Comparison of ENCODE assay signal across 14 mouse cellular contexts in genomic region chr3:154081687-154082086, GRCm38 (mm10).
DNase-seq lines count a peak whose midpoint lies in the region; ATAC-seq lines count a peak whose summit lies in the region.
"Had no signal": no experiment of that assay in that cellular context is flagged by ENCODE, and none has a peak within 500 bp of the region (broad histone marks: within the 10 kb centered on the region; RNA-seq: fewer than 3 reads in every experiment).

No protein-coding gene starts in this region.

- DNase-seq in heart, embryonic 10.5 days (ENCODE audit: low spot score) = no peak
- peak; percentile 61 for DNase-seq in embryo, embryonic 10 days (ENCODE audit: low spot score)
- DNase-seq in hindbrain, embryonic 11.5 days (ENCODE audit: low spot score) = peak; percentile 54
- DNase-seq in kidney, postnatal 10 days = no peak
- DNase-seq in c-Kit-positive CD71-positive TER-119-positive erythroid progenitor cells, embryonic 14.5 days (ENCODE audit: low spot score) = no peak
- no peak for DNase-seq in right cerebral cortex, postnatal 14 days
- DNase-seq: cerebellum, postnatal 14 days; kidney, adult 8-10 months; lung, postnatal 4 days had no signal

- no peaks in the 10 kb centered on the region for H3K27me3 ChIP-seq in heart, embryonic 14.5 days (ENCODE audit: control insufficient read depth, insufficient read depth, low read length)
- H3K27me3 ChIP-seq in heart, embryonic 10.5 days (ENCODE audit: insufficient read depth, poor library complexity, severe bottlenecking) = no peaks in the 10 kb centered on the region
- no peaks in the 10 kb centered on the region for H3K27me3 ChIP-seq in hindbrain, embryonic 11.5 days (ENCODE audit: control insufficient read depth, insufficient read depth, low read length)
- no peaks in the 10 kb centered on the region for H3K27me3 ChIP-seq in midbrain, embryonic 15.5 days (replicated peaks)
- H3K27me3 ChIP-seq: limb, embryonic 15.5 days had no signal

- 75% methylated on average over 12 of the region's 12 CpGs for WGBS in heart, embryonic 14.5 days
- 86% methylated on average over 12 of the region's 12 CpGs for WGBS in heart, embryonic 10.5 days
- 44% methylated on average over 12 of the region's 12 CpGs for WGBS in hindbrain, embryonic 11.5 days
- WGBS in midbrain, embryonic 15.5 days = 37% methylated on average over 12 of the region's 12 CpGs

- no peaks in the 10 kb centered on the region for H3K9me3 ChIP-seq in heart, embryonic 14.5 days (ENCODE audit: control insufficient read depth, low read length)
- H3K9me3 ChIP-seq in heart, embryonic 10.5 days = no peaks in the 10 kb centered on the region
- H3K9me3 ChIP-seq in hindbrain, embryonic 11.5 days (ENCODE audit: control insufficient read depth, low read length) = no peaks in the 10 kb centered on the region
- H3K9me3 ChIP-seq in midbrain, embryonic 15.5 days = no peaks in the 10 kb centered on the region
- H3K9me3 ChIP-seq: G1E; limb, embryonic 15.5 days had no signal

- no peak overlapping the region for H3K4me3 ChIP-seq in heart, embryonic 14.5 days (ENCODE audit: control insufficient read depth in 1 of 2, insufficient read depth in 1 of 2, low read depth in 1 of 2, low read length in 2 of 2)
- no peak overlapping the region for H3K4me3 ChIP-seq in heart, embryonic 10.5 days
- no peak overlapping the region for H3K4me3 ChIP-seq in hindbrain, embryonic 11.5 days (ENCODE audit: low read depth, low read length)
- H3K4me3 ChIP-seq in midbrain, embryonic 15.5 days = no peak overlapping the region
- H3K4me3 ChIP-seq: erythroblast, embryonic 14.5 days; limb, embryonic 15.5 days had no signal

- H3K9ac ChIP-seq in heart, embryonic 14.5 days (ENCODE audit: low read length) = no peak overlapping the region
- H3K9ac ChIP-seq in hindbrain, embryonic 11.5 days (ENCODE audit: low read depth, low read length) = no peak overlapping the region
- no peak overlapping the region for H3K9ac ChIP-seq in midbrain, embryonic 15.5 days
- H3K9ac ChIP-seq: limb, embryonic 15.5 days had no signal

- H3K27ac ChIP-seq in heart, embryonic 14.5 days (replicated peaks in 1 of 2; ENCODE audit: control insufficient read depth in 1 of 2, insufficient read depth in 1 of 2, low read depth in 2 of 2, low read length in 2 of 2) = no peak overlapping the region
- no peak overlapping the region for H3K27ac ChIP-seq in heart, embryonic 10.5 days
- H3K27ac ChIP-seq in hindbrain, embryonic 11.5 days (ENCODE audit: low read depth, low read length) = no peak overlapping the region
- H3K27ac ChIP-seq in midbrain, embryonic 15.5 days = peak overlapping the region; percentile 31
- H3K27ac ChIP-seq: limb, embryonic 15.5 days had no signal

- H3K4me2 ChIP-seq in heart, embryonic 14.5 days (ENCODE audit: low read length) = no peak overlapping the region
- peak overlapping the region; percentile 27 for H3K4me2 ChIP-seq in hindbrain, embryonic 11.5 days (replicated peaks; ENCODE audit: low read depth, low read length)
- peak overlapping the region; percentile 35 for H3K4me2 ChIP-seq in midbrain, embryonic 15.5 days
- H3K4me2 ChIP-seq: limb, embryonic 15.5 days had no signal

- no peaks in the 10 kb centered on the region for H3K4me1 ChIP-seq in heart, embryonic 14.5 days (ENCODE audit: control insufficient read depth in 2 of 2, insufficient read depth in 2 of 2, low read length in 2 of 2)
- no peaks in the 10 kb centered on the region for H3K4me1 ChIP-seq in heart, embryonic 10.5 days
- peaks cover 4% of the 10 kb centered on the region for H3K4me1 ChIP-seq in hindbrain, embryonic 11.5 days (replicated peaks; ENCODE audit: control insufficient read depth, insufficient read depth, low read length)
- peaks cover 22% of the 10 kb centered on the region for H3K4me1 ChIP-seq in midbrain, embryonic 15.5 days
- H3K4me1 ChIP-seq: limb, embryonic 15.5 days had no signal

- H3K36me3 ChIP-seq in heart, embryonic 14.5 days (ENCODE audit: control insufficient read depth, insufficient read depth, low read length) = no peaks in the 10 kb centered on the region
- no peaks in the 10 kb centered on the region for H3K36me3 ChIP-seq in heart, embryonic 10.5 days
- H3K36me3 ChIP-seq in hindbrain, embryonic 11.5 days (ENCODE audit: control insufficient read depth, insufficient read depth, low read length) = no peaks in the 10 kb centered on the region
- H3K36me3 ChIP-seq in midbrain, embryonic 15.5 days (replicated peaks) = no peaks in the 10 kb centered on the region
- H3K36me3 ChIP-seq: G1E; limb, embryonic 15.5 days had no signal

- ATAC-seq in heart, embryonic 14.5 days (ENCODE audit: insufficient number of reproducible peaks, insufficient read depth, low FRiP score, low read depth) = 0 out of 2 replicates have a peak, but pooled peaks have one; percentile 35
- ATAC-seq in hindbrain, embryonic 11.5 days (ENCODE audit: low FRiP score) = peak; percentile 49
- ATAC-seq in midbrain, embryonic 15.5 days (replicated peaks) = peak; percentile 61

Comparison
In these comparisons a context has a peak if more than half of its experiments do, and no peak if none do; other contexts are left out.
1. DNase-seq: peak in embryo, embryonic 10 days (single experiment) and hindbrain, embryonic 11.5 days (single experiment); none in heart, embryonic 10.5 days (single experiment), kidney, postnatal 10 days (single experiment), c-Kit-positive CD71-positive TER-119-positive erythroid progenitor cells, embryonic 14.5 days (single experiment) and right cerebral cortex, postnatal 14 days (single experiment).
2. Peak in every context shown above with its lines, with median percentiles within 50 percentile points of each other: ATAC-seq.